Mouse (Mus musculus): Measurements from ENCODE around the gene Krt18. TPM values are rescaled to one million over a fixed set of nuclear protein-coding genes. Genes with fewer than 3 reads are reported as not detected.

Gene Krt18
- polyA plus RNA-seq, 1 experiment from 2014 or later: 22.7 TPM

Other genes starting within 250 kb of the Krt18 start
- gene Krt72, start 241.7 kb upstream of the Krt18 start, polyA plus RNA-seq (2014; fragmentation: Nextera tagmentation; extraction: Ambion mirVana): 0.10 TPM in 1 of 2 replicates, not detected in the other
- 0.08 and 0.24 TPM in 2 replicates for gene Krt73, start 225.8 kb upstream of the Krt18 start, polyA plus RNA-seq (2014; fragmentation: Nextera tagmentation; extraction: Ambion mirVana)
- gene Krt2, start 210.0 kb upstream of the Krt18 start, polyA plus RNA-seq (2014; fragmentation: Nextera tagmentation; extraction: Ambion mirVana): not detected in 2 replicates
- 1.5 and 1.8 TPM in 2 replicates for gene Krt1, start 177.4 kb upstream of the Krt18 start, polyA plus RNA-seq (2014; fragmentation: Nextera tagmentation; extraction: Ambion mirVana)
- gene Krt77, start 158.5 kb upstream of the Krt18 start, polyA plus RNA-seq (2014; fragmentation: Nextera tagmentation; extraction: Ambion mirVana): not detected in 2 replicates
- gene Krt76, start 135.3 kb upstream of the Krt18 start, polyA plus RNA-seq (2014; fragmentation: Nextera tagmentation; extraction: Ambion mirVana): not detected in 2 replicates
- not detected in 2 replicates for gene Krt4, start 103.4 kb upstream of the Krt18 start, polyA plus RNA-seq (2014; fragmentation: Nextera tagmentation; extraction: Ambion mirVana)
- 0.27 TPM in 1 of 2 replicates, not detected in the other for gene Krt79, start 87.9 kb upstream of the Krt18 start, polyA plus RNA-seq (2014; fragmentation: Nextera tagmentation; extraction: Ambion mirVana)
- gene Krt78, start 73.9 kb upstream of the Krt18 start, polyA plus RNA-seq (2014; fragmentation: Nextera tagmentation; extraction: Ambion mirVana): 0.11 TPM in 1 of 2 replicates, not detected in the other
- gene Krt8, start 23.7 kb upstream of the Krt18 start, polyA plus RNA-seq (2014; fragmentation: Nextera tagmentation; extraction: Ambion mirVana): 22.4 and 27.8 TPM in 2 replicates
- gene Eif4b, start 45.6 kb downstream of the Krt18 start, polyA plus RNA-seq (2014; fragmentation: Nextera tagmentation; extraction: Ambion mirVana): 85.0 and 103 TPM in 2 replicates
- 8.0 and 11.8 TPM in 2 replicates for gene Tns2, start 72.2 kb downstream of the Krt18 start, polyA plus RNA-seq (2014; fragmentation: Nextera tagmentation; extraction: Ambion mirVana)
- 10.1 and 11.9 TPM in 2 replicates for gene Spryd3, start 108.1 kb downstream of the Krt18 start, polyA plus RNA-seq (2014; fragmentation: Nextera tagmentation; extraction: Ambion mirVana)
- gene Igfbp6, start 116.2 kb downstream of the Krt18 start, polyA plus RNA-seq (2014; fragmentation: Nextera tagmentation; extraction: Ambion mirVana): 0.31 TPM in 1 of 2 replicates, not detected in the other
- gene Soat2, start 122.3 kb downstream of the Krt18 start, polyA plus RNA-seq (2014; fragmentation: Nextera tagmentation; extraction: Ambion mirVana): 0.13 and 0.17 TPM in 2 replicates
- gene Zfp740, start 175.1 kb downstream of the Krt18 start, polyA plus RNA-seq (2014; fragmentation: Nextera tagmentation; extraction: Ambion mirVana): 49.7 and 63.8 TPM in 2 replicates
- gene Csad, start 176.5 kb downstream of the Krt18 start, polyA plus RNA-seq (2014; fragmentation: Nextera tagmentation; extraction: Ambion mirVana): 23.5 and 27.9 TPM in 2 replicates
- gene Itgb7, start 203.8 kb downstream of the Krt18 start, polyA plus RNA-seq (2014; fragmentation: Nextera tagmentation; extraction: Ambion mirVana): 1.0 and 1.1 TPM in 2 replicates
- 20.3 and 21.7 TPM in 2 replicates for gene Rarg, start 229.3 kb downstream of the Krt18 start, polyA plus RNA-seq (2014; fragmentation: Nextera tagmentation; extraction: Ambion mirVana)
- 0.15 TPM in 2 replicates for gene Gm9918, start 242.4 kb downstream of the Krt18 start, polyA plus RNA-seq (2014; fragmentation: Nextera tagmentation; extraction: Ambion mirVana)